Mouse (Mus musculus): Measurements from ENCODE around the gene Gm17190. TPM values are rescaled to one million over a fixed set of nuclear protein-coding genes. Genes with fewer than 3 reads are reported as not detected.
A peak's percentile ranks its signal among the peaks of the same experiment; 100 is the strongest.

Gm17190 gene
- polyA plus RNA-seq, 1 experiment from 2014 or later, result not detected

- no peak overlapping the region for H3K9ac ChIP-seq (replicated peaks; ENCODE audit: low read depth, low read length)
- no peaks in the 10 kb centered on the region for H3K36me3 ChIP-seq (ENCODE audit: control insufficient read depth, insufficient read depth, low read length)
- no peak overlapping the region for H3K4me2 ChIP-seq (replicated peaks; ENCODE audit: low read depth, low read length)
- no peaks in the 10 kb centered on the region for H3K4me1 ChIP-seq (ENCODE audit: control insufficient read depth, insufficient read depth, low read length)
- no peaks in the 10 kb centered on the region for H3K9me3 ChIP-seq (ENCODE audit: control insufficient read depth, low read depth, low read length)
- ATAC-seq (ENCODE audit: insufficient number of reproducible peaks, insufficient read depth, low FRiP score, low read depth), result no peak; the same call in 1 of the 2 replicates
- no peak overlapping the region for H3K27ac ChIP-seq (ENCODE audit: low read length)
- H3K27me3 ChIP-seq (ENCODE audit: control insufficient read depth, insufficient read depth, low read length), result no peaks in the 10 kb centered on the region
- WGBS, result 68% methylated on average over 4 of the region's 4 CpGs
- no peak overlapping the region for H3K4me3 ChIP-seq (ENCODE audit: low read depth, low read length)
These were observed 9.1 kb downstream of the Gm17190 start for GRCm38 (mm10) chr13:96090929-96091328.

DNA sequence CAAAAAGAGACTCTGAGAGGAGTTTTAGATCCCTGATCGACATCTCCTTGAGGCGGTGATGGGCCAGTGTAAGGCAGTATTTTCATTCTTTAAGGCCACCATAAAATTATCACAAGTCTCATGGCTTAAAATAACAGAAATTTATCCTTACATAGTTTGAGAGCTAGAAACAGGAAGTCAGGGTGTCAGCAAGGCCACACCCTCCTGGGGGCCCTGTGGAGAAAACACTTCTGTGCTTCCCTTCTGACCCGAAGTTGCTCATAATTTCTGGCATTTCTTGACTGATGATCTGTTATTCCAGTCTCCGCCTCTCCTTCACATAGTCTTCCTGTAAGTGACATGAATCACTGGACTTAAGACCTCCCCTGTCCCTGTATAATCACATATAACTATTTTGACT is 24.5 kb downstream of the Gm17190 start:
- WGBS, result 70% methylated on average over 4 of the region's 4 CpGs
- ATAC-seq (ENCODE audit: insufficient number of reproducible peaks, insufficient read depth, low FRiP score, low read depth), result no peak
- H3K9ac ChIP-seq (replicated peaks; ENCODE audit: low read depth, low read length), result no peak overlapping the region
- no peaks in the 10 kb centered on the region for H3K36me3 ChIP-seq (ENCODE audit: control insufficient read depth, insufficient read depth, low read length)
- H3K27me3 ChIP-seq (ENCODE audit: control insufficient read depth, insufficient read depth, low read length), result no peaks in the 10 kb centered on the region
- H3K4me1 ChIP-seq (ENCODE audit: control insufficient read depth, insufficient read depth, low read length), result no peaks in the 10 kb centered on the region
- H3K27ac ChIP-seq (ENCODE audit: low read length), result no peak overlapping the region
- no peaks in the 10 kb centered on the region for H3K9me3 ChIP-seq (ENCODE audit: control insufficient read depth, low read depth, low read length)
- H3K4me3 ChIP-seq (ENCODE audit: low read depth, low read length), result no peak overlapping the region
- no peak overlapping the region for H3K4me2 ChIP-seq (replicated peaks; ENCODE audit: low read depth, low read length)

DNA sequence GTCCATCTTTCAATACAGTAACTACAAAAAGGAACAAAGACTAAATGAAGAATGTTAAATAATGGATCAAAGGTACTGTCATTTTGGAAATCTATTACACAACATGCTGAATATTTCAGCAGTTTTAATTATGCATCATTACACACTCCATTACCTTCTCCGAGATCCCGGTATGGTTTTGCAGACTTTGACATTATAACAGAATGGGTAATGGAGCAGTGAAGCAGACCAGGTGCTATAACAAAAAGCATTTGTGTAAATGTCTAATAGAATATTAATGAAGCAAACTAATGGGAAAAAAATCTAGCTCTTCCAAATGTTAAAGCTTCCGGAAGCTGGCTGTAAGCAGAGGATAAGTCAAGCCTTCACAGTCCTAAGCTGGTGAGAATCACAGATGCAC is 28.9 kb downstream of the Gm17190 start:
- 86% methylated on average over 3 of the region's 3 CpGs for WGBS
- Histone ChIP-seq H3K9me3 (ENCODE audit: control insufficient read depth, low read depth, low read length) (no peaks in the 10 kb centered on the region), H3K4me3 (ENCODE audit: low read depth, low read length) (no peak overlapping the region), H3K4me2 (replicated peaks; ENCODE audit: low read depth, low read length) (no peak overlapping the region), H3K27ac (ENCODE audit: low read length) (no peak overlapping the region), H3K9ac (replicated peaks; ENCODE audit: low read depth, low read length) (no peak overlapping the region), H3K36me3 (ENCODE audit: control insufficient read depth, insufficient read depth, low read length) (no peaks in the 10 kb centered on the region), H3K27me3 (ENCODE audit: control insufficient read depth, insufficient read depth, low read length) (no peaks in the 10 kb centered on the region), H3K4me1 (ENCODE audit: control insufficient read depth, insufficient read depth, low read length) (no peaks in the 10 kb centered on the region)
- no peak for ATAC-seq (ENCODE audit: insufficient number of reproducible peaks, insufficient read depth, low FRiP score, low read depth)

DNA sequence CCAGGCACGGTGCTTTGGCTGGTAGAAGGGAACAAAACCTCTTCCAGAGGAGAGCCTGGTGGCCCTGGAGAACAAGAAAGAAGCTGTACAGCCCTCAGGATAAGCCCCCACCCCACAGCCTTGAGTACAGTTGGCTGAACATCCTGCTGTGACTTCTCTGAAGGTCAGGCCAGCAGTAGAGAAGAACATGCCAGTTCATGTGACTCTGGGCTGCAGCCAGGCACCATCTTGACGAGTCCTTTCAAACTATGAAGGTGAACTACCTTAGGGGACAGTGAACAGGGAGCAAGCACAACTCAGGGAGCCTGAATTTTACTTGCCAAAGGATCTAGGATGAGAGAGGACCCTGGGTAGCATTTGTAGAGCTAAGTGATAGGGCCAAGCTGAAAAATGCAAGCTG is 30.9 kb downstream of the Gm17190 start:
- 72% methylated on average over 2 of the region's 2 CpGs for WGBS
- Histone ChIP-seq H3K9me3 (ENCODE audit: control insufficient read depth, low read depth, low read length) (no peaks in the 10 kb centered on the region), H3K9ac (replicated peaks; ENCODE audit: low read depth, low read length) (no peak overlapping the region), H3K27ac (ENCODE audit: low read length) (no peak overlapping the region), H3K36me3 (ENCODE audit: control insufficient read depth, insufficient read depth, low read length) (no peaks in the 10 kb centered on the region), H3K4me2 (replicated peaks; ENCODE audit: low read depth, low read length) (no peak overlapping the region), H3K4me3 (ENCODE audit: low read depth, low read length) (no peak overlapping the region), H3K27me3 (ENCODE audit: control insufficient read depth, insufficient read depth, low read length) (no peaks in the 10 kb centered on the region), H3K4me1 (ENCODE audit: control insufficient read depth, insufficient read depth, low read length) (no peaks in the 10 kb centered on the region)
- ATAC-seq (ENCODE audit: insufficient number of reproducible peaks, insufficient read depth, low FRiP score, low read depth), result no peak

- H3K4me1 ChIP-seq (ENCODE audit: control insufficient read depth, insufficient read depth, low read length), result no peaks in the 10 kb centered on the region
- WGBS, result 70% methylated on average over 5 of the region's 5 CpGs
- no peak overlapping the region for H3K4me3 ChIP-seq (ENCODE audit: low read depth, low read length)
- ATAC-seq (ENCODE audit: insufficient number of reproducible peaks, insufficient read depth, low FRiP score, low read depth), result no peak
- H3K27me3 ChIP-seq (ENCODE audit: control insufficient read depth, insufficient read depth, low read length), result peaks cover 11% of the 10 kb centered on the region
- H3K9ac ChIP-seq (replicated peaks; ENCODE audit: low read depth, low read length), result no peak overlapping the region
- no peak overlapping the region for H3K4me2 ChIP-seq (replicated peaks; ENCODE audit: low read depth, low read length)
- no peak overlapping the region for H3K27ac ChIP-seq (ENCODE audit: low read length)
- H3K9me3 ChIP-seq (ENCODE audit: control insufficient read depth, low read depth, low read length), result no peaks in the 10 kb centered on the region
- H3K36me3 ChIP-seq (ENCODE audit: control insufficient read depth, insufficient read depth, low read length), result no peaks in the 10 kb centered on the region
These were observed 43.2 kb downstream of the Gm17190 start for GRCm38 (mm10) chr13:96125011-96125410.

- no peak overlapping the region for H3K4me2 ChIP-seq (replicated peaks; ENCODE audit: low read depth, low read length)
- no peaks in the 10 kb centered on the region for H3K36me3 ChIP-seq (ENCODE audit: control insufficient read depth, insufficient read depth, low read length)
- WGBS, result 56% methylated on average over 6 of the region's 6 CpGs
- no peaks in the 10 kb centered on the region for H3K9me3 ChIP-seq (ENCODE audit: control insufficient read depth, low read depth, low read length)
- H3K4me3 ChIP-seq (ENCODE audit: low read depth, low read length), result no peak overlapping the region
- peaks cover 14% of the 10 kb centered on the region for H3K27me3 ChIP-seq (ENCODE audit: control insufficient read depth, insufficient read depth, low read length)
- H3K27ac ChIP-seq (ENCODE audit: low read length), result no peak overlapping the region
- no peaks in the 10 kb centered on the region for H3K4me1 ChIP-seq (ENCODE audit: control insufficient read depth, insufficient read depth, low read length)
- no peak for ATAC-seq (ENCODE audit: insufficient number of reproducible peaks, insufficient read depth, low FRiP score, low read depth)
- H3K9ac ChIP-seq (replicated peaks; ENCODE audit: low read depth, low read length), result no peak overlapping the region
These were observed 44.8 kb downstream of the Gm17190 start for GRCm38 (mm10) chr13:96126669-96127068.

GRCm38 (mm10) chr13:96129081-96129480 is 47.2 kb downstream of the Gm17190 start:
- WGBS, result 65% methylated on average over 3 of the region's 3 CpGs
- H3K27ac ChIP-seq (ENCODE audit: low read length), result no peak overlapping the region
- no peak for ATAC-seq (ENCODE audit: insufficient number of reproducible peaks, insufficient read depth, low FRiP score, low read depth)

GRCm38 (mm10) chr13:96131050-96131449 is 49.2 kb downstream of the Gm17190 start:
- H3K27me3 ChIP-seq (ENCODE audit: control insufficient read depth, insufficient read depth, low read length), result peaks cover 29% of the 10 kb centered on the region
- WGBS, result 0% methylated on average over 28 of the region's 30 CpGs
- no peak overlapping the region for H3K27ac ChIP-seq (ENCODE audit: low read length)
- H3K9ac ChIP-seq (replicated peaks; ENCODE audit: low read depth, low read length), result no peak overlapping the region
- H3K4me1 ChIP-seq (ENCODE audit: control insufficient read depth, insufficient read depth, low read length), result 0 out of 2 replicates have a peak, but pooled peaks cover 5% of the 10 kb centered on the region
- peak overlapping the region; percentile 43 for H3K4me3 ChIP-seq (ENCODE audit: low read depth, low read length)
- no peaks in the 10 kb centered on the region for H3K36me3 ChIP-seq (ENCODE audit: control insufficient read depth, insufficient read depth, low read length)
- ATAC-seq (ENCODE audit: insufficient number of reproducible peaks, insufficient read depth, low FRiP score, low read depth), result peak; percentile 62; the same call in 1 of the 2 replicates
- H3K4me2 ChIP-seq (replicated peaks; ENCODE audit: low read depth, low read length), result peak overlapping the region; percentile 74
- no peaks in the 10 kb centered on the region for H3K9me3 ChIP-seq (ENCODE audit: control insufficient read depth, low read depth, low read length)

More at GRCm38 (mm10) chr13:96129081-96129480, 47.2 kb downstream of the Gm17190 start:
- Histone ChIP-seq H3K4me1 (ENCODE audit: control insufficient read depth, insufficient read depth, low read length) (0 out of 2 replicates have a peak, but pooled peaks cover 5% of the 10 kb centered on the region), H3K27me3 (ENCODE audit: control insufficient read depth, insufficient read depth, low read length) (peaks cover 27% of the 10 kb centered on the region), H3K4me2 (replicated peaks; ENCODE audit: low read depth, low read length) (no peak overlapping the region), H3K36me3 (ENCODE audit: control insufficient read depth, insufficient read depth, low read length) (no peaks in the 10 kb centered on the region), H3K9ac (replicated peaks; ENCODE audit: low read depth, low read length) (no peak overlapping the region), H3K4me3 (ENCODE audit: low read depth, low read length) (no peak overlapping the region), H3K9me3 (ENCODE audit: control insufficient read depth, low read depth, low read length) (no peaks in the 10 kb centered on the region)

GRCm38 (mm10) chr13:96131911-96132310 is 50.1 kb downstream of the Gm17190 start:
- Histone ChIP-seq H3K4me2 (replicated peaks; ENCODE audit: low read depth, low read length) (peak overlapping the region; percentile 74), H3K9me3 (ENCODE audit: control insufficient read depth, low read depth, low read length) (no peaks in the 10 kb centered on the region), H3K4me3 (ENCODE audit: low read depth, low read length) (peak overlapping the region; percentile 43), H3K9ac (replicated peaks; ENCODE audit: low read depth, low read length) (no peak overlapping the region), H3K36me3 (ENCODE audit: control insufficient read depth, insufficient read depth, low read length) (no peaks in the 10 kb centered on the region), H3K27ac (ENCODE audit: low read length) (no peak overlapping the region), H3K27me3 (ENCODE audit: control insufficient read depth, insufficient read depth, low read length) (peaks cover 29% of the 10 kb centered on the region), H3K4me1 (ENCODE audit: control insufficient read depth, insufficient read depth, low read length) (0 out of 2 replicates have a peak, but pooled peaks cover 5% of the 10 kb centered on the region)
- no peak for ATAC-seq (ENCODE audit: insufficient number of reproducible peaks, insufficient read depth, low FRiP score, low read depth)
- WGBS, result under 1% methylated on average over 19 of the region's 19 CpGs

Data from stomach, embryonic 14.5 days (tissue).